Mouse (Mus musculus) forebrain, embryonic 15.5 days (tissue): ENCODE results near the gene Baz2a. TPM values are rescaled to one million over a fixed set of nuclear protein-coding genes. Genes with fewer than 3 reads are reported as not detected.
A peak's percentile ranks its signal among the peaks of the same experiment; 100 is the strongest.

Experiments used
- ATAC-seq: fragments of 200-750 bp; cut with Nextera tagmentation; replicated peaks from 2 replicates; pipeline ENCODE4 v1.8.0; 2017; ENCODE audit warnings: mild to moderate bottlenecking, moderate TSS enrichment, moderate library complexity
- H3K27ac ChIP-seq: fragments of 300-500 bp; sonication (generic); replicated peaks from 2 replicates; pipeline ENCODE4 v1.5.1; 2015; ENCODE audit warnings: mild to moderate bottlenecking, inconsistent platforms
- H3K27me3 ChIP-seq: fragments of 300-500 bp; sonication (generic); 2 replicates; pipeline ENCODE4 v1.6.1; 2015; ENCODE audit warnings: inconsistent platforms
- H3K36me3 ChIP-seq: fragments of 300-500 bp; sonication (generic); 2 replicates; pipeline ENCODE4 v1.6.1; 2015; ENCODE audit warnings: mild to moderate bottlenecking, inconsistent platforms
- H3K4me1 ChIP-seq: fragments of 300-500 bp; sonication (generic); 2 replicates; pipeline ENCODE4 v1.6.1; 2015; ENCODE audit warnings: inconsistent platforms
- H3K4me2 ChIP-seq: fragments of 300-500 bp; sonication (generic); replicated peaks from 2 replicates; pipeline ENCODE4 v1.6.1; 2015; ENCODE audit warnings: mild to moderate bottlenecking, inconsistent platforms
- H3K4me3 ChIP-seq: fragments of 300-500 bp; sonication (generic); 2 replicates; pipeline ENCODE4 v1.5.1; 2015; ENCODE audit warnings: mild to moderate bottlenecking, inconsistent platforms
- H3K9ac ChIP-seq: fragments of 300-500 bp; sonication (generic); replicated peaks from 2 replicates; pipeline ENCODE4 v1.6.1; 2015; ENCODE audit warnings: mild to moderate bottlenecking, inconsistent platforms
- H3K9me3 ChIP-seq: fragments of 300-500 bp; sonication (generic); 2 replicates; pipeline ENCODE4 v1.6.1; 2016; ENCODE audit warnings: inconsistent platforms
- WGBS: fragments of 180-500 bp; shearing (Covaris S2); methylation state at CpG from one replicate; pipeline ENCODE4 v1.1.7; 2015; ENCODE audit warnings: mixed read lengths; 5-methylcytosine and 5-hydroxymethylcytosine counted together
- polyA plus RNA-seq: library from polyadenylated mRNA; unstranded; fragments of >200 nt; fragmentation: Nextera tagmentation; extraction: Ambion mirVana; gene quantifications from 2 replicates; pipeline ENCODE4 v1.2.1, GENCODE M21; 2015

Baz2a gene
- polyA plus RNA-seq, 1 experiment from 2014 or later = 9.1 TPM

DNA sequence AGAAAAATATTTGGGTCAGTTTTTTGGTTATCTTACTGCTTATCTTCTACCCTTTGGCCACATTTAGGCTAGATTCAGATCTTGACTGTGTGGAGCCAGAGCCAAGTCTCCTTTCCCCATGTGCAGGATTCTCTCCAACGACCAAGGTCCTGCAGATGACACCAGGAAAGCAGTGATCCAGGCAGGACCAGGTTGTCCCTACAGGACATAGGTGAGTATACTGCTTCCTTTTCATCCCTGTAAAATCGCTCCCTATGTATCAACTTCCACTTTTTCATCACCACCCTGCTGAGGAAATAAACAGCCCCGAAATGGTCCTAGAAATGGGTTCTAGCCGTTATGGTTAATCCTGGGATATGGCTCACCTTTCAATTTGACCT is 4.9 kb downstream of the Baz2a start:
- no peak for ATAC-seq
- H3K9me3 ChIP-seq = no peaks in the 10 kb centered on the region
- no peak overlapping the region for H3K27ac ChIP-seq
- 19% methylated on average over 4 of the region's 4 CpGs for WGBS
- no peak overlapping the region for H3K9ac ChIP-seq
- H3K4me3 ChIP-seq = peak overlapping the region; percentile 96
- 0 out of 2 replicates have a peak overlapping the region, but pooled peaks have one; percentile 10 for H3K4me2 ChIP-seq
- no peaks in the 10 kb centered on the region for H3K36me3 ChIP-seq
- peaks cover 51% of the 10 kb centered on the region for H3K4me1 ChIP-seq
- H3K27me3 ChIP-seq = no peaks in the 10 kb centered on the region

GRCm38 (mm10) chr10:128096693-128097586 is 5.6 kb downstream of the Baz2a start:
- peak; percentile 84 for ATAC-seq
- no peaks in the 10 kb centered on the region for H3K9me3 ChIP-seq
- under 1% methylated on average over 84 of the region's 86 CpGs for WGBS
- H3K27ac ChIP-seq = peak overlapping the region; percentile 88
- no peaks in the 10 kb centered on the region for H3K27me3 ChIP-seq
- H3K9ac ChIP-seq = peak overlapping the region; percentile 70
- peak overlapping the region; percentile 68 for H3K4me2 ChIP-seq
- H3K36me3 ChIP-seq = no peaks in the 10 kb centered on the region
- H3K4me3 ChIP-seq = peak overlapping the region; percentile 96
- peaks cover 45% of the 10 kb centered on the region for H3K4me1 ChIP-seq

- Histone ChIP-seq H3K27ac (peak overlapping the region; percentile 88), H3K4me2 (peak overlapping the region; percentile 68), H3K9me3 (no peaks in the 10 kb centered on the region), H3K9ac (peak overlapping the region; percentile 70), H3K27me3 (no peaks in the 10 kb centered on the region), H3K36me3 (no peaks in the 10 kb centered on the region), H3K4me1 (peaks cover 40% of the 10 kb centered on the region), H3K4me3 (peak overlapping the region; percentile 96)
- ATAC-seq = 0 out of 2 replicates have a peak, but pooled peaks have one; percentile 9
- under 1% methylated on average over 13 of the region's 13 CpGs for WGBS
Measured at GRCm38 (mm10) chr10:128097587-128097971, 6.2 kb downstream of the Baz2a start.

- Histone ChIP-seq H3K27me3 (no peaks in the 10 kb centered on the region), H3K4me3 (no peak overlapping the region), H3K4me2 (no peak overlapping the region), H3K36me3 (peaks cover 53% of the 10 kb centered on the region), H3K4me1 (no peaks in the 10 kb centered on the region), H3K9ac (no peak overlapping the region), H3K27ac (no peak overlapping the region), H3K9me3 (no peaks in the 10 kb centered on the region)
- no peak for ATAC-seq
- WGBS = 93% methylated on average over 4 of the region's 4 CpGs
Measured at GRCm38 (mm10) chr10:128110103-128110761, 18.9 kb downstream of the Baz2a start.

- no peak overlapping the region for H3K27ac ChIP-seq
- H3K4me3 ChIP-seq = no peak overlapping the region
- no peak overlapping the region for H3K4me2 ChIP-seq
- no peaks in the 10 kb centered on the region for H3K27me3 ChIP-seq
- no peaks in the 10 kb centered on the region for H3K4me1 ChIP-seq
- ATAC-seq = no peak
- no peak overlapping the region for H3K9ac ChIP-seq
- peaks cover 63% of the 10 kb centered on the region for H3K36me3 ChIP-seq
- no peaks in the 10 kb centered on the region for H3K9me3 ChIP-seq
Measured at GRCm38 (mm10) chr10:128111227-128111626, 19.9 kb downstream of the Baz2a start.

DNA sequence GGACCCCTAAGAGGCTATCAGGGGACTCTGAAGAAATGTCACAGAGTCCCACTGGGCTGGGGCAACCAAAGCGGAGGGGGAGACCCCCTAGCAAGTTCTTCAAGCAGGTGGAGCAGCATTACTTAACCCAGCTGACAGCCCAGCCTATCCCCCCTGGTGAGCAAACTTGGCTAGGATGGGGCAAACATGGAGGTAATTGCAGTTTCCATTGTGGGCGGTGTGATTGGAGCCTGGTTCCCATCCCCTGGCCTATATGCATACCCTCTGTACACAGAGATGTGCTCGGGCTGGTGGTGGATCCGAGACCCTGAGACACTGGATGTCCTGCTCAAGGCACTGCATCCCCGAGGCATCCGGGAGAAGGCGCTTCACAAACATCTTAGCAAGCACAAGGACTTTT is 32.5 kb downstream of the Baz2a start:
- H3K9ac ChIP-seq = no peak overlapping the region
- H3K4me3 ChIP-seq = no peak overlapping the region
- H3K27ac ChIP-seq = no peak overlapping the region
- 95% methylated on average over 7 of the region's 7 CpGs for WGBS
- no peak overlapping the region for H3K4me2 ChIP-seq
- H3K4me1 ChIP-seq = no peaks in the 10 kb centered on the region
- no peak for ATAC-seq
- no peaks in the 10 kb centered on the region for H3K27me3 ChIP-seq
- peaks cover 89% of the 10 kb centered on the region for H3K36me3 ChIP-seq
- H3K9me3 ChIP-seq = no peaks in the 10 kb centered on the region

- H3K9me3 ChIP-seq = no peaks in the 10 kb centered on the region
- H3K36me3 ChIP-seq = peaks cover 86% of the 10 kb centered on the region
- no peak overlapping the region for H3K27ac ChIP-seq
- no peak for ATAC-seq
- H3K4me3 ChIP-seq = no peak overlapping the region
- H3K4me1 ChIP-seq = no peaks in the 10 kb centered on the region
- 94% methylated on average over 9 of the region's 9 CpGs for WGBS
- no peaks in the 10 kb centered on the region for H3K27me3 ChIP-seq
- H3K9ac ChIP-seq = no peak overlapping the region
- H3K4me2 ChIP-seq = no peak overlapping the region
Measured at GRCm38 (mm10) chr10:128124831-128125230, 33.5 kb downstream of the Baz2a start.

- WGBS = 91% methylated on average over 14 of the region's 14 CpGs
- H3K27me3 ChIP-seq = no peaks in the 10 kb centered on the region
- H3K4me2 ChIP-seq = no peak overlapping the region
- ATAC-seq = no peak
- H3K36me3 ChIP-seq = peaks cover 84% of the 10 kb centered on the region
- no peaks in the 10 kb centered on the region for H3K4me1 ChIP-seq
- H3K9me3 ChIP-seq = no peaks in the 10 kb centered on the region
- H3K9ac ChIP-seq = no peak overlapping the region
- H3K27ac ChIP-seq = no peak overlapping the region
- no peak overlapping the region for H3K4me3 ChIP-seq
Measured at GRCm38 (mm10) chr10:128125951-128126350, 34.6 kb downstream of the Baz2a start.

DNA sequence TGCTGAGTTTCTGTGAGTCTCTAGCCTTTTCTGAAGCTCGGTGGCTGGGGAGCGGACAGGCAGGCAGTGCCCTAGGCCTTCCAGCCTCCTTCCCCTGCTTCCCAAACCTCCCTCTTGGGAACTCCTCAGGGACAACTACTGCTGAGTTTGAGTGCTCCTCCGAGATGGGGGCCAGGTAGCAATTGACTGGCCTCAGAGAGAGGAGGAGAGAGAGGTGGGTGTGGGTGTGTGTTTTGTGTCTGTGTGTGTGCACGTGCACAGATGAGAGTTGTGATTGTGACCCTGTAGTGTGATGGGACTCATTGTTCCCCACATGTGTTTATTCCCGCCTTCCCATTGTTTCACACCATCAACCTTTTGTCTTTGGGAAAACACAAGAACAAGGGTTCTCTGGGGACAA is 36.1 kb downstream of the Baz2a start:
- Histone ChIP-seq H3K27me3 (no peaks in the 10 kb centered on the region), H3K4me3 (no peak overlapping the region), H3K4me2 (no peak overlapping the region), H3K4me1 (no peaks in the 10 kb centered on the region), H3K36me3 (peaks cover 70% of the 10 kb centered on the region), H3K9ac (no peak overlapping the region), H3K9me3 (no peaks in the 10 kb centered on the region), H3K27ac (no peak overlapping the region)
- ATAC-seq = no peak
- 77% methylated on average over 5 of the region's 5 CpGs for WGBS

- no peak for ATAC-seq
- peaks cover 64% of the 10 kb centered on the region for H3K36me3 ChIP-seq
- WGBS = 95% methylated on average over 8 of the region's 8 CpGs
Measured at GRCm38 (mm10) chr10:128128143-128128542, 36.8 kb downstream of the Baz2a start.

DNA sequence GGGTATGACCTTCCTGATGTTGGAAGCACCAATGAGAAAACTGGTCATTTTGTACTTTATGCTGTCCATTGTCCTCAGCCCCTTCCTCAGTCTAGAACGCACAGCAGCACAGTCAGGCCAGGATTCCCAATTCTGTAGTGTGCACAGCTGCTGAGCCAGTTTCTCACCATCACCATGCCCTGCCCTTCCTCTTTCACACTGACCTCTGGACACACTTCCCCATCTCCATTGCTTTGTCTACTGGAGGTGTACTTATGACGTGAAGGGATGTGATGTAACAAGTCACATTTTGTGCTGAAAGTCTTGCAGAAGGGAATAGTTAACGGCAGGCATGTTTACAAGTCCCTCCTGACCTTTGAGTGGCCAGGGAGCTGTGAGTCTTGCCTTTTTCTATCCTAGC is 39.9 kb downstream of the Baz2a start:
- H3K9ac ChIP-seq = no peak overlapping the region
- no peaks in the 10 kb centered on the region for H3K4me1 ChIP-seq
- no peaks in the 10 kb centered on the region for H3K27me3 ChIP-seq
- no peak overlapping the region for H3K4me2 ChIP-seq
- no peak for ATAC-seq
- H3K9me3 ChIP-seq = no peaks in the 10 kb centered on the region
- H3K36me3 ChIP-seq = peaks cover 32% of the 10 kb centered on the region
- H3K4me3 ChIP-seq = no peak overlapping the region
- H3K27ac ChIP-seq = no peak overlapping the region
- 90% methylated on average over 3 of the region's 3 CpGs for WGBS

More at GRCm38 (mm10) chr10:128128143-128128542, 36.8 kb downstream of the Baz2a start:
- H3K27me3 ChIP-seq = no peaks in the 10 kb centered on the region
- H3K9ac ChIP-seq = no peak overlapping the region
- H3K9me3 ChIP-seq = no peaks in the 10 kb centered on the region
- no peak overlapping the region for H3K27ac ChIP-seq
- H3K4me3 ChIP-seq = no peak overlapping the region
- no peak overlapping the region for H3K4me2 ChIP-seq
- H3K4me1 ChIP-seq = no peaks in the 10 kb centered on the region

DNA sequence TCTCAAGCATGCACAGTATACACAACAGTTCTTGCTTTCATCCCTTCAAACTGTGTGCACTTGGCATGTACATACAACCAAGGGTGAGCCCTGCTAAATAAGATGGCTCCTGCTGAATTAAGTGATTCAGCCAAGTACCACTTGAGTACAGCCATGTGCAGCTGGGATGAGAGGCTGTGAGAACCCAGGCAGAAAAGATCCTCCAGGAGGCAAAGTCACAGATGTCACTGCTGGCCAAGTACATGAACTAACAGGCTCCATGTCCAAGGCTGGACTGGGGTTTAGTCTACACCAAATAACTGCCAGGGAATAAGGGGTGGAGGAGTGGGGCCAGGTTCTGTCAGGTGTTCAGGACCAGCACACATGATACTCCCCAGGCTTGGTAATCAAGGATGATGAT is 40.4 kb downstream of the Baz2a start:
- Histone ChIP-seq H3K27ac (no peak overlapping the region), H3K4me2 (no peak overlapping the region), H3K4me3 (no peak overlapping the region), H3K9me3 (no peaks in the 10 kb centered on the region), H3K27me3 (no peaks in the 10 kb centered on the region), H3K36me3 (peaks cover 27% of the 10 kb centered on the region), H3K4me1 (no peaks in the 10 kb centered on the region), H3K9ac (no peak overlapping the region)
- ATAC-seq = no peak
